Mouse (Mus musculus): ENCODE measurements around the gene Unc93b1. TPM values are rescaled to one million over a fixed set of nuclear protein-coding genes. Genes with fewer than 3 reads are reported as not detected.

Gene Unc93b1
- 307 and 435 TPM in 2 replicates for polyA plus RNA-seq (2012; rRNA removed; ENCODE audit: low replicate concordance)

GRCm38 (mm10) chr19:3935032-3935895 is at the start of gene Unc93b1:
TSS of gene Unc93b1 (plus strand) at chr19:3935186.

DNA sequence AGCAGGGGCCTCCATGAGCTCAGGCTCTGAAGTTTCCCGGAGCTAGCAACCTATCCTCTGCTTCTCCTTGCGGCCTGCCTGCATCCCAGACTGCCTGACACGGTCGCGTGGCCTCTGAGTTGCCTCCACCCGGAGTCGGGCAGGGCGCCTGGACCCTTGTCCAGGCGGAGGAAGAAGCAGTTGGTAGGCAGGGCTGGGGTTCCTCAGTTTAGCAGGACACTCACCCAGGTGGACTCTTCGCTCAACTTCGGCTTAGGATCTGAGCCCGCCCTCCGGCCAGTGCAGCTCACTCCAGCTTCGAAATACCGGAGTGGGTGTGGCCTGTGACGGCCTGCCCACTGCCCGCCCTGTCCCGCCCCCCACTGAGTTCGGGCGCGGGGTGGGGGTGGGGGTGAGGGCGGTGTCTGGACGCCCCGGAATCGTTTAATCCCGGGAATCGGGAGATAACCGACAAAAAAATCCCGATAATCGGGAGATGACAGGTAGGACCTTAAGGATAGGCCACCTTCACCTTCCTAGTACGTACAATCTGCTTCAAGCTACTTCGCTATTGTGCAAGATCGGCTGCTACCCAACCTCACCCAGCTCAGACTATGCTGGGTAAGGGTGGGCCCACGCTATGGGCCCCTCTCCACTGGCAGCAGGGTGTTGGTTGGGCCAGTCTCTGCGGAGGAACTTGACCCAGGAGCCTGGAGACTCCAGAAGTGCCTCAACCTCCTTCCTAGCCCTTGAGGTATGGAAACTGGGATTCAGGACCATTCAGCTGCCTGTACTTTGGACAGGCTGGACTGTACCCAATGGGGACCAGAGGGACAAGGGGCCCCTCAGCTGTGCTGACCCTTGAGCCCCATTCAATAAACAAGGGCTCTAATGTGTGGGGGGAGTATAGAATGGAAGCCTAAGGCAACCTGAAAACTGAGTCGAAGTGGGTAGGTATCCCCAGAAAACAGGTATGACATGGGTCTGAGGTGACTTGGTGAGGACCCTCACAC is 27.9 kb upstream of the Unc93b1 start, which contains the start of gene Tcirg1:
Gene Tcirg1, minus strand, starts transcription at position 339 of the 992 bp plus-strand sequence.

GRCm38 (mm10) chr19:3912337-3913204 is 22.4 kb upstream of the Unc93b1 start, which contains the start of gene Ndufs8:
TSS of gene Ndufs8 (minus strand) at chr19:3912774.

DNA sequence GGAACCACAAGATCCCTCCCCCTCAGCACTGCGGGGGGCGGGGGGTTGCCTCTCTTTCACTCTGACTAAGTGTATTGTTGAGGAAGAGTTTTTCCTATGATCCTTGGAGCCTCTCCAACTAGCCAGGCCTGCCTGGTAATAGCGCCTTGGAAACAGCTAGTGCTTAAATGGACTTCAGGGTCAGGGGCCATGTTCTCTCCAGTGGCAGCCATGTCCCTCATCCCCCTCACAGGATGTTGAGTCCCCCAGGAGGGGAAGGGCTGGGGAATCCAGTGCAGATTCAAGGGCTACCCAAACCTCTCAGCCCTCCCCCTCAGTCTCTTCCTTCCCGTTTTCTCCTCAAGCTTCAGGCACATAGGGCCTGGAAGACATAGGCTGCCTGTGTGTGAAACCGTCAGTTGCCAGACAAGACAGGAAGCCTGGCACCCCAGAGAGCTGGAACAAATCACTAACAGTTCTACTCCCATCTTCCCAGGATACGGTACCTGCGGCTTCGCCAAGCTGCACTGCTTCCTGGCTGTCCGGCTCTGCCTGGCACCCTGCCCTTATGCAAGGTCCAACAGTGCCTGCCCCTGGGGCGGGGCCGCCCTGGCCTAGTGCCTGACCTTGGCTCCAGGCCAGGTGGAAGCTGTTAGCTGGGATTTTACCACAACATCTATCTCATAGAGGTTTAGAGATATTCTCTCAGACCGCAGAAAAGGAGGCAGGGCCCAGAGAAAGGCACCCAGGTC is 5.6 kb upstream of the Unc93b1 start, which contains the start of gene Aldh3b1:
Gene Aldh3b1, minus strand, starts transcription at position 598 of the 731 bp plus-strand sequence.

GRCm38 (mm10) chr19:3958470-3958869 is 23.5 kb downstream of the Unc93b1 start, which contains the start of gene Aldh3b3:
TSS of gene Aldh3b3 (plus strand) at chr19:3958645.

GRCm38 (mm10) chr19:3972229-3972628 is 37.2 kb downstream of the Unc93b1 start, which contains the start of gene Aldh3b2:
TSS of gene Aldh3b2 (plus strand) at chr19:3972328.

DNA sequence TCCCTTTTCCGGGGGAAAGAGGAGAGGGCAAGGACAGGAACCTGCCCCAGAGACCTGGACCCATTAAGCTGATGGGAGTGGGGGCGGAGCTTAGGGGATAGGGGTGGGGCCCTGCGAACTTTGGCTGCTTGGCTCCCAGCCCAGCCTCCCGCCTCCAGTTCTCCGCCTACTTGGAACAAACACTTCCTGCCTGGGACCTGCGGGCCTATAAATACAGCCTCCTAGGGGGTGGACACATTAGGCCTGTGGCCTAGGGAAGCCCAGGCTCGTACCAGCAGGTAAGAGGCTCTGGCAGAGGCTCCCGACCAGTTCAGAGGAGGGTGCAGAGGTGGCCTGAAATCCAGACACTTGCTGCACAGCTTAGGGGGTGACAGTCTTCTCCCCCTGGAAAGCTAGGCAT is 51.3 kb downstream of the Unc93b1 start, which contains the start of gene Acy3:
Gene Acy3, plus strand, starts transcription at position 237 of the 400 bp plus-strand sequence.

GRCm38 (mm10) chr19:3992416-3992815 is 57.4 kb downstream of the Unc93b1 start, which contains the start of gene Tbx10:
TSS of gene Tbx10 (plus strand) at chr19:3992752.

Other genes starting within 250 kb of the Unc93b1 start
- gene Lrp5, start 248.6 kb upstream of the Unc93b1 start, polyA plus RNA-seq (2012; rRNA removed; ENCODE audit: low replicate concordance), result 40.5 and 58.6 TPM in 2 replicates
- 44.8 and 45.6 TPM in 2 replicates for gene 1810055G02Rik, start 226.9 kb upstream of the Unc93b1 start, polyA plus RNA-seq (2012; rRNA removed; ENCODE audit: low replicate concordance)
- 13.7 and 17.2 TPM in 2 replicates for gene Kmt5b, start 167.8 kb upstream of the Unc93b1 start, polyA plus RNA-seq (2012; rRNA removed; ENCODE audit: low replicate concordance)
- 31.2 and 33.9 TPM in 2 replicates for gene Chka, start 83.4 kb upstream of the Unc93b1 start, polyA plus RNA-seq (2012; rRNA removed; ENCODE audit: low replicate concordance)
- 218 and 220 TPM in 2 replicates for gene Tcirg1, start 28.1 kb upstream of the Unc93b1 start, polyA plus RNA-seq (2012; rRNA removed; ENCODE audit: low replicate concordance)
- gene Ndufs8, start 22.4 kb upstream of the Unc93b1 start, polyA plus RNA-seq (2012; rRNA removed; ENCODE audit: low replicate concordance), result 276 and 363 TPM in 2 replicates
- 13.0 and 17.1 TPM in 2 replicates for gene Aldh3b1, start 5.4 kb upstream of the Unc93b1 start, polyA plus RNA-seq (2012; rRNA removed; ENCODE audit: low replicate concordance)
- 0.50 and 0.69 TPM in 2 replicates for gene Aldh3b3, start 23.5 kb downstream of the Unc93b1 start, polyA plus RNA-seq (2012; rRNA removed; ENCODE audit: low replicate concordance)
- 22.0 and 22.5 TPM in 2 replicates for gene Aldh3b2, start 37.1 kb downstream of the Unc93b1 start, polyA plus RNA-seq (2012; rRNA removed; ENCODE audit: low replicate concordance)
- 56.0 and 64.9 TPM in 2 replicates for gene Acy3, start 51.4 kb downstream of the Unc93b1 start, polyA plus RNA-seq (2012; rRNA removed; ENCODE audit: low replicate concordance)
- not detected in 2 replicates for gene Tbx10, start 57.6 kb downstream of the Unc93b1 start, polyA plus RNA-seq (2012; rRNA removed; ENCODE audit: low replicate concordance)
- 12.2 and 22.8 TPM in 2 replicates for gene Nudt8, start 65.4 kb downstream of the Unc93b1 start, polyA plus RNA-seq (2012; rRNA removed; ENCODE audit: low replicate concordance)
- gene Gm49405, start 65.4 kb downstream of the Unc93b1 start, polyA plus RNA-seq (2012; rRNA removed; ENCODE audit: low replicate concordance), result 2.5 and 2.9 TPM in 2 replicates
- gene Doc2g, start 68.1 kb downstream of the Unc93b1 start, polyA plus RNA-seq (2012; rRNA removed; ENCODE audit: low replicate concordance), result 6.3 and 13.3 TPM in 2 replicates
- gene Ndufv1, start 77.6 kb downstream of the Unc93b1 start, polyA plus RNA-seq (2012; rRNA removed; ENCODE audit: low replicate concordance), result 188 and 271 TPM in 2 replicates
- gene Gstp1, start 102.8 kb downstream of the Unc93b1 start, polyA plus RNA-seq (2012; rRNA removed; ENCODE audit: low replicate concordance), result 508 and 632 TPM in 2 replicates
- 24.3 and 163 TPM in 2 replicates for gene Gstp2, start 110.8 kb downstream of the Unc93b1 start, polyA plus RNA-seq (2012; rRNA removed; ENCODE audit: low replicate concordance)
- gene Gstp3, start 124.4 kb downstream of the Unc93b1 start, polyA plus RNA-seq (2012; rRNA removed; ENCODE audit: low replicate concordance), result 14.6 and 23.5 TPM in 2 replicates
- 0.61 TPM in 1 of 2 replicates, not detected in the other for gene Cabp2, start 146.4 kb downstream of the Unc93b1 start, polyA plus RNA-seq (2012; rRNA removed; ENCODE audit: low replicate concordance)
- 257 and 348 TPM in 2 replicates for gene Cdk2ap2, start 162.0 kb downstream of the Unc93b1 start, polyA plus RNA-seq (2012; rRNA removed; ENCODE audit: low replicate concordance)
- gene Pitpnm1, start 164.8 kb downstream of the Unc93b1 start, polyA plus RNA-seq (2012; rRNA removed; ENCODE audit: low replicate concordance), result 157 and 297 TPM in 2 replicates
- 113 and 122 TPM in 2 replicates for gene Aip, start 190.7 kb downstream of the Unc93b1 start, polyA plus RNA-seq (2012; rRNA removed; ENCODE audit: low replicate concordance)
- gene Gpr152, start 204.6 kb downstream of the Unc93b1 start, polyA plus RNA-seq (2012; rRNA removed; ENCODE audit: low replicate concordance), result 0.69 and 0.80 TPM in 2 replicates
- 1.2 TPM in 2 replicates for gene Cabp4, start 208.8 kb downstream of the Unc93b1 start, polyA plus RNA-seq (2012; rRNA removed; ENCODE audit: low replicate concordance)
- gene Coro1b, start 213.4 kb downstream of the Unc93b1 start, polyA plus RNA-seq (2012; rRNA removed; ENCODE audit: low replicate concordance), result 266 and 387 TPM in 2 replicates
- 183 and 672 TPM in 2 replicates for gene Ptprcap, start 218.4 kb downstream of the Unc93b1 start, polyA plus RNA-seq (2012; rRNA removed; ENCODE audit: low replicate concordance)
- 46.6 and 54.5 TPM in 2 replicates for gene Rps6kb2, start 228.2 kb downstream of the Unc93b1 start, polyA plus RNA-seq (2012; rRNA removed; ENCODE audit: low replicate concordance)
- 32.3 and 39.2 TPM in 2 replicates for gene Carns1, start 240.3 kb downstream of the Unc93b1 start, polyA plus RNA-seq (2012; rRNA removed; ENCODE audit: low replicate concordance)

All from mammary gland, adult 2 months (tissue).